Mouse (Mus musculus): ENCODE measurements around the gene Znhit2. TPM values are rescaled to one million over a fixed set of nuclear protein-coding genes. Genes with fewer than 3 reads are reported as not detected.

Gene Znhit2
- total RNA-seq, 2 experiments from 2014 or later = 11.1 to 11.2 TPM

DNA sequence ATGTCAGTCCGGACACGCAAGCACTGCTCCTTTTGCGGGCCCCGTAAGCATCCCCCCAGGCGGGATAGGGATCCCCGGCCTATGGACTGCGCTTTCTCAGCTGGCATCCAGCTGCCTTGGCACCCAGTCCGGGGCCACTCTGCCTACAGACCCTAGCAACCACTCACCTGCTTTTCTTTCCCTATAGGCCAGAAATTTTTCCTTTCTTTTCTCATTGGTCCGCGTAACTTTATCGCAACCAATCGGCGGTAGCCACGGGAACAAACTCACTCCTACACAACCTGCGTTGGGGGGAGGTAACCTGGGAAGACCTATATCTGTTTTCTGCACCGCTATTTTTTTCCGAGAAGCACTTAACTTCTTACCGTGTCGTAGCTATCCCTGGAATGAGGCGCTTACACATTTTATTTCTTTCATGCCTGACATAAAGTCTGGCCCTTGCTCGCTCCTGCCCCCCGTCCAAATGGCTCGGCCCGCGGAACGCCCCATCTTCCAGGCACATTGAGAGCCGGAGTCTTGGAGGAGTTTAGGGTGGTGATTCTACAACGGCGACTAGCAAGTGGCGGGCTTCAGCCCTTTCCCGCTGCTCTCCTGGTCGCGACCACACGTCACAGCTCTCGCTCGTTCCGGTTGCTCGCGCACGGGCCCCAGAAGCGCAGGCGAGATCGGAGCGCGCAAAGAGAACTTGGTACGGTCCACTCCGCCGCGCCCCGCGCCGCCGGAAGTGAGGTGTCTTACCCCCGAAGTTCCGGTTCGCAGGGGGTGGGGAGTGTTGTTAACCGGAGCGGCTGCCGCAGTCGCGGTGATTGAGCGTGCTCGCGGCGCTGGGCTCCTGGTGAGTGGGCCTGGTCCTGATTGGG, 14.5 kb upstream of the Znhit2 start, which contains the start of gene Syvn1:
Gene Syvn1 (plus strand): TSS at position 283 of the 860 bp plus-strand sequence.
- DNase-seq = peak; percentile 95 to 96

DNA sequence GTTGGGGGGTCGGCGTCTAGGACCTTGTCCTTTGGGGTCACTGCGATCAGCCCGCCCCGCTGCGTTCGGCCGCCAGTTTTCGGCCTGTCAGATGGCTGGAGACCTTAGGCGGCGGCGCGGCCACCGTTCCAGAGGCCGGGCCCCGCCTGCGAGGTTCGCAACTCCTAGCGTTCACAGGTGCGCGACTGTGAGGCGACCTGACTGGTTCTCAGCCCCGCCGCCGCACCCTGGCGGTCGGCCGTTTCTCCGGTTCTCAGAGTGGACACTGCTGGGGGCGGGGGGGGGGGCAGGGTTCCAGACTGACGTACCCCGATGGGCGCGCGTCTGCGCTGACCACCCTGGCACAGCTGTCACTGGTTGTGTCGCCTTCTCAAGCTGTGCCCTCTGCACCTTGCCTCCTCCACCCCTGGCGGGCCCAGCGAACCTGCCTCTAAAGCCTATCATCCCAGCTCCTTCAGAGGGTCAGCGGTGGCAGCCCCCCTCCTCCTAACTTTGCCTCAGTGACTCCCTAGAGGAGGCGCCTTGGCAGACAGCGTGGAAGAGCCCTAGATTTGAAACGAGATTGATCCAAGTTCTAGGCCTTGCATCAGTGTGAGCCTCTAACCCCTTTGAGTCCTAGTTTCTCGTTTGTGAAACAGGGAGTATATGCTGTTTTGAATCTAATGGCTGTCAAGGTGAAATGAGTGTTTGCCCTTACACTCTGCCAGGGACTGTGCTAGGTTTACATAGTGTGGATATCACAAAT, 13.7 kb upstream of the Znhit2 start:
- peak in 1 of 2 experiments; percentile 29 for DNase-seq

DNA sequence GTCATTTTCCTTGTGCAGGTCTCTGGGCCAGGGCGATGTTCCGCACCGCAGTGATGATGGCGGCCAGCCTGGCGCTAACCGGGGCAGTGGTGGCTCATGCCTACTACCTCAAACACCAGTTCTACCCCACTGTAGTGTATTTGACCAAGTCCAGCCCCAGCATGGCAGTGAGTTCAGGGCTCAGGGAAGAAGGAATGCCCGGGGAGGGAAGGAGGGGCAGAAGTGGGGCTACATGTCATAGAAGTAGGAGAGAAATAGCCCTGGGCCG, 13.2 kb upstream of the Znhit2 start:
- peak in 1 of 2 experiments; percentile 6 for DNase-seq

DNA sequence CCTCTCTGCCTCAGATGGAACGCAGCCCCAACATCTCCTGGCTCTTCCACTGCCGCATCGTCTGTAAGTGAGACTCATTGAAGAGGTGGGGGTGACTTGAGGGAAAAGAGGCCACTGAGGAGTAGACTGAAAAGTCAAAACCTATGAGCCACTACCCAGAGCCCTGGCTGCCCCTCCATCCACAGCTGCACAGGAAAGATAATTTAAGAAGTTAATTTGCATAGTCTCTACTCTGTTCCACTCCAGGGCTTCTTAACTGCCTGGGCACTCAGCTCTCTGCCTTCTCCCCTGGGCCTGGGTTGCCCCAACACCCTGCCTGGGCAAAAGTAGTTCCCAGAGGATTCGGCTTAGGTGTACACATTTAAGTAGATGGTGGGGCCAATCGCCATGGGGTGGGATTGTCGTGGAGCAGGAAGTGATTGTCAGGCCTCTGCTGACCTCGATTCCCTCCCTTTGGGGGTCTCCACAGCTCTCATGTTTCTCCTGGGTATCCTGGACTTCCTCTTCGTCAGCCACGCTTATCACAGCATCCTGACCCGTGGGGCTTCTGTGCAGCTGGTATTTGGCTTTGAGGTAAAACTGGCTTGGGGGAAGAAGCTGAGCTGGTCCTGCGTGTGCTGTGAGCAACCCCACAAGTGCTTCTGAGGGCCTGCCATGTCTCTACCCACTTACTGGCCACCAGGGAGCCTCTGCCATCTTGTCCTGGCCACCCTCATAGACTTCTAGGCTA, 12.1 kb upstream of the Znhit2 start:
- DNase-seq = peak in 1 of 2 experiments; percentile 7

DNA sequence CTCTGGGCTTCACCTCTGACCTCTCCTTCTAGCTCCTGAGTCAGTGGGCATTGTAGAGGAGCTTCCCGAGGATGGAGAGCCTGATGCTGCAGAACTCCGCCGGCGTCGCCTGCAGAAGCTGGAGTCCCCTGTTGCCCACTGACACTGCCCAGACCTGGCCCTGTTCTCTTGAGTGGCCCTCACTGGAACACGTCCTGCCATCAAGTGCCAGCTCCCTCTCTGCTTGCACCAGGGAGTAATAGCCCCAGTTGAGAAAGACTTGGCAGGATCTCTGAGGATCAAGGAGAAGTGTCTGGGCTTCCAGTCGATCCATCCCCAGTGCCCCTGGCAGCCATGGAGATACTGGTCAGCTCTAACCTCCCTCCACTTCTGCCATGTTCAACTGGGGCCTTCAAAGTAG, 8.5 kb upstream of the Znhit2 start:
- DNase-seq = peak in 1 of 2 experiments; percentile 7

- peak in 1 of 2 experiments; percentile 6 for DNase-seq
Measured at GRCm38 (mm10) chr19:6054296-6054695, 6.7 kb upstream of the Znhit2 start.

- DNase-seq = no peak
Measured at GRCm38 (mm10) chr19:6056696-6057095, 4.3 kb upstream of the Znhit2 start.

DNA sequence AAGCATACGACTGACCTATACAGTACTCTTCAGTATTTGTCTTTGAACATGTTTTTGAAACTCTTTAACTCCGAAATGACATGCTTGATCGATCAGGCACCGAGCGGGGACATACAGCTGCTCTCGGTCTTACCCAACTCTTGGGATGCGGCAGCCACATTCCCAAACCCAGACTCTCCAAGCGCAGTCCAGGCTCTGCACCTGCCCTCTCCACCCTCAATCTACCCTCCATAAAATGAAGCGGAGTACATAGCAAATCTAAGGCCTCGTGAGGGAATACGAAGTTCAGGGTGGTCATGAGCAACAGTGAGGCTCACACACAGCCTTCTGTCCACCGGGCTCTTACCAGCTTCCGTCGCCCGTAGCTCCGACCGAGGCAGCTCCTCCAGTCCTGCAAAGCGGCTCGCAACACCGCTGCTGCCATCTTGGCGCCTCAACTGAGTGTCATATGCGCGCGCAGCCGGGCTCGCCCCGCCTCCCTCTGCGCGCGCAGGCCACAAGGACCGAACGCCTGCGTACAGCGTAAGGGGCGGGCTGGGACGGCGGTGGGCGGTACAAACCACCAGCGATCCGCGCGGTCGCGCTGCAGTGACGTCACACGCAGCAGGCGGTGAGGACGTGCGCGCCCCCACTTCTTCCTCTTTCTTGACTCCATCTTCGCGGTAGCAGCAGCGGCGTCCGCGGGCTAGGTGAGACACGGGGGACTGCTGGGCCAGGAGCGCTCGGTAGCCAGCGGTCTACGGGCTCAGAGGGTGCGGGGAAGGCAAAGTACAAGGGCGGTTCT, 3.5 kb upstream of the Znhit2 start, which contains the start of the genes Mrpl49 and Fau:
Gene Mrpl49 (minus strand): TSS at position 473 of the 784 bp plus-strand sequence.
Gene Fau (plus strand): TSS at position 532 of the 784 bp plus-strand sequence.
- DNase-seq = peak; percentile 99

GRCm38 (mm10) chr19:6058513-6058912, 2.5 kb upstream of the Znhit2 start:
- no peak for DNase-seq

DNA sequence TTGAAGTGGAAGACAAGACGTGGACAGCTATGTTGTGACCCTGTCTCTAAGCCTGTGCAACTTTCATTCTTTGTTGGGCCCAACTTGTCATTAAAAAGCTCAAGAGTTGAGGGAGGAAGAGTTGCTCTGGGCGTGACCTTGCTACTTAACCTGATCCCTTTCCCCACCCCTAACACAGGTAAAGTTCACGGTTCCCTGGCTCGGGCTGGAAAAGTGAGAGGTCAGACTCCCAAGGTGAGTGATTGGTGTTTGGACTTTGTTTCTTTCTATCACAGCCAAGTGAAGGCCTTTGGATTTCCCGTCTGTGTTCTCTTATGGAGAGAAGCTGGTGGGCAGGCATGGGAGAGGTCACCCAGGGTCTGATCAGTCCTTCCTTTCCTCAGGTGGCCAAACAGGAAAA, 2.0 kb upstream of the Znhit2 start:
- DNase-seq = no peak

DNA sequence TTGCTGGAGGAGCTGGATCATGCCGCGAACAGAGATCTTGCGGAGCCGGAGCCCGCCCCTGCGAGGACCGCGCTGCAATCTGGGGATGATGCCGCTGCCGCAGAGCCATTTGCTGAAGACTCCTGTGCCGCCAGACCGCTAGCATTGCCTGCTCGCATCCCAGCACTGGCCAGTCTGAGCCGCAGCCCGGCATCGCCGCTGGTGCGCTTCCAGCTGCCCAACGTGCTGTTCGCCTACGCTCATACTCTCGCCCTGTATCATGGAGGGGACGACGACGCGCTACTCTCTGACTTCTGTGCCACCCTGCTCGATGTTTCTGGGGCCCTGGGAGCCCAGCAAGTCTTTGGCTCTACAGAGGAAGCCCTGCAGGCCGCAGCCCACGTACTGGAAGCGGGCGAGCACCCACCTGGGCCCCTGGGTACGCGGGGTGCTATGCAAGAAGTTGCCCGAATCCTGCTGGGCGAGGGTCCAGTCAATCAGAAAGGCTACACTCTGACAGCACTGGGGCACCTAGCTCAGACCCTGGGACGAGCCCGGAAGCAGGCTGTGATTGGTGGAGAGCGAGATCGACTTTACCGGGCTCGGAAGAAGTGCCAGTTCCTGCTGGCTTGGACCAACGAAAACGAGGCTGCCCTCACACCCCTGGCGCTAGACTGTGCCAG, 780 bp downstream of the Znhit2 start:
- DNase-seq = no peak

DNA sequence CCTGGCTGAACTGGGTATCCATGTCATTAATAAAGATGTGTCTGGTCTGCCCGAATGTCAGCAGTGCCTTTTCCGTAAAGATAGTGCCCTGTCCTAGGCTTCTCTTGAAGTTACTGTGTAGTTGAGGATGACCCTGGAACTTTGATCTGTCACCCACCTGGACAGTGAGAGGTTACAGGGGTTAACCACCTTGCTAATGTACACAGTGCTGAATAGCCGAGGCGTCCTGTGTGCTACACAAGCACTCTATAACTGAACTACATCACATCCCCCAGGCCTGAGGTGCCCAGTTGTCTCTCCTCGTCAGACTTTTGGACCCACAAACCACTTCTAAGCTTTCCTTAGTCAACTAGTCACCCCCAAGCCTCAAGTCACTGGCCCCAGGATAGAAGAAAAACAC, 1.4 kb downstream of the Znhit2 start:
- DNase-seq = no peak

- no peak for DNase-seq
Measured at GRCm38 (mm10) chr19:6063081-6063480, 2.1 kb downstream of the Znhit2 start.

DNA sequence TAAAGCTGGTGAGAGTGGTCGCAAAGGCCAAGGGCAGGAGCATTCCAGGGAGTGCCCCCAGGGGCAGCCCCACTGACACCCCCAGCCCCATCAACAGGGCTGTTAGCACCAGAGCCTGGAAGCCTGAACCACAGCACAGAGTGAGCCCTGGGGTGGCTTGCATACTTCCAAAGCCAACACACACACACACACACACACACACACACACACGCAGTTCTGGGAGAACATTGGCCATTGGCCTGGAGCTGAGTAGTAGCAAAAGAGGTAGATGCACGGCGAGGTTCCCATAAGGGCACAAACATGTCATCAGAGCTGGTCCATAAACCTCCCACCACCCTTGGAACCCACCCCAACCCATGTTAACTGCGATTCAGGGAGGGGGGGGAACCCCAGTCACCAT, 5.6 kb downstream of the Znhit2 start:
- no peak for DNase-seq

- DNase-seq = peak; percentile 70 to 80
Measured at GRCm38 (mm10) chr19:6067011-6067723, 6.2 kb downstream of the Znhit2 start.

GRCm38 (mm10) chr19:6067724-6068415, 6.9 kb downstream of the Znhit2 start, which contains the start of gene Tm7sf2:
Tm7sf2 (minus strand) TSS chr19:6068373.
- peak; percentile 91 to 94 for DNase-seq

GRCm38 (mm10) chr19:6068951-6069350, 8.0 kb downstream of the Znhit2 start:
- no peak for DNase-seq

GRCm38 (mm10) chr19:6069851-6070250, 8.9 kb downstream of the Znhit2 start:
- DNase-seq = no peak

DNA sequence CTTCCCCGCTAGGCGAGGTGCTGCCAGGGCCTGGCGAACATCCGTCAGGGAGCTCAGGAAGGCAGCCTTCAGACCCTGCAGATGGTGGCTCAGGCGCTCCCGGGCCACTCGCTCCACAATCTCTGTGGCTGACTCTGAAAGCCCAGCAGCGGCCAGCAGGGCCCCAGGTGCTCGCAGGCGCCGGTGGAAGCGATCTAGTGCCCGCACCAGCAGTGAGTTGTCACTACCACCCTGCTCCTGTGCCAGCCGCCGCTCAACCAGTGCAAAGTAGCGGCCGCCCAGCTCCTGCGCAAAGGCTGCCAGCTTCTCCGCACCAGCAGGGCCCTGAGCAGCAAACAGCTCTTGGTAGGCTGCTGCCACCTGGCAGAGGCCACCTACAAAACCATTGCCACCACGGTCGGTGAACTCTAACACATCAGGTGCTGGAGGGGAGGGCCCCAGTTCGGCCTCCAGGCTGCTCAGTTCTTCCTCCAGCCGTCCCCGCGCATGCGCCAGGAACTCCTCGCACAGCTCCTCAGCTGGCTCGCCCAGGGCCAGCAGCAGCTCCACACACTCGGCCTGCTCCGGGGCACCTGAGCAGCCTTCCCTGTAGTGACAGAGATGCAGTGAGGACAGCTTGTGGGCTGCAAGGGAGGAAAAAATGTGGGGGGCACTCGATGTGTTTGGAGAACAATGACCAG, 9.7 kb downstream of the Znhit2 start:
- no peak for DNase-seq

All from heart, adult 18-20 months (tissue).